Mouse (Mus musculus) kidney, postnatal 10 days (tissue): ENCODE data around the gene 4930518I15Rik.
"Not testable (repeated sequence)": the region's sequence is repeated elsewhere in the genome, so short reads cannot be mapped to it uniquely, and the experiment has no call there.

Source experiments
- DNase-seq: peaks from one replicate; pipeline ENCODE4 v3.0.0; 2021; ENCODE audit warnings: mixed read lengths

The 4930518I15Rik gene

GRCm38 (mm10) chr2:156857835-156858234 is at the start of gene 4930518I15Rik:
4930518I15Rik (minus strand) TSS chr2:156857946.
- DNase-seq = no peak

GRCm38 (mm10) chr2:156905931-156906330 is 48.2 kb upstream of the 4930518I15Rik start:
- not testable (repeated sequence) for DNase-seq

GRCm38 (mm10) chr2:156904976-156905717 is 47.4 kb upstream of the 4930518I15Rik start:
- peak; percentile 85 for DNase-seq

- no peak for DNase-seq
These were observed 45.6 kb upstream of the 4930518I15Rik start for GRCm38 (mm10) chr2:156903367-156903766.

GRCm38 (mm10) chr2:156902411-156902810 is 44.7 kb upstream of the 4930518I15Rik start:
- not testable (repeated sequence) for DNase-seq

- DNase-seq = no peak
These were observed 44.1 kb upstream of the 4930518I15Rik start for GRCm38 (mm10) chr2:156901883-156902282.

- no peak for DNase-seq
These were observed 43.6 kb upstream of the 4930518I15Rik start for GRCm38 (mm10) chr2:156901344-156901743.

- no peak for DNase-seq
These were observed 41.4 kb upstream of the 4930518I15Rik start for GRCm38 (mm10) chr2:156899184-156899583.

- no peak for DNase-seq
These were observed 40.6 kb upstream of the 4930518I15Rik start for GRCm38 (mm10) chr2:156898374-156898773.

- no peak for DNase-seq
These were observed 39.3 kb upstream of the 4930518I15Rik start for GRCm38 (mm10) chr2:156897034-156897433.

- peak; percentile 42 for DNase-seq
These were observed 38.7 kb upstream of the 4930518I15Rik start for GRCm38 (mm10) chr2:156896384-156896914.

- DNase-seq = no peak
These were observed 36.9 kb upstream of the 4930518I15Rik start for GRCm38 (mm10) chr2:156894496-156895265.

GRCm38 (mm10) chr2:156892821-156893220 is 35.1 kb upstream of the 4930518I15Rik start:
- DNase-seq = no peak

GRCm38 (mm10) chr2:156892240-156892639 is 34.5 kb upstream of the 4930518I15Rik start:
- no peak for DNase-seq

- DNase-seq = no peak
These were observed 30.7 kb upstream of the 4930518I15Rik start for GRCm38 (mm10) chr2:156888490-156888889.

- no peak for DNase-seq
These were observed 29.3 kb upstream of the 4930518I15Rik start, which contains the start of gene Sla2 for GRCm38 (mm10) chr2:156887017-156887416. Sla2 (minus strand) TSS chr2:156887192.

GRCm38 (mm10) chr2:156886084-156886631 is 28.4 kb upstream of the 4930518I15Rik start:
- DNase-seq = no peak

- DNase-seq = not testable (repeated sequence)
These were observed 27.9 kb upstream of the 4930518I15Rik start for GRCm38 (mm10) chr2:156885666-156886065.

- DNase-seq = no peak
These were observed 26.9 kb upstream of the 4930518I15Rik start for GRCm38 (mm10) chr2:156884396-156885211.

- DNase-seq = no peak
These were observed 24.8 kb upstream of the 4930518I15Rik start for GRCm38 (mm10) chr2:156882431-156883001.

- no peak for DNase-seq
These were observed 21.8 kb upstream of the 4930518I15Rik start for GRCm38 (mm10) chr2:156879541-156879940.

- peak; percentile 38 for DNase-seq
These were observed 20.0 kb upstream of the 4930518I15Rik start for GRCm38 (mm10) chr2:156877726-156878125.
